Mouse (Mus musculus) R1 (cell line): ENCODE measurements at regions not wholly inside any gene's neighbourhood (a gene's known extent, or its start where the extent isn't known, plus 50 kb on each side); places are given as distances from the start of the nearest gene placed in this dataset.

Source experiments
- DNase-seq: peaks from one replicate; pipeline ENCODE4 v3.0.0-alpha.2; 2018; ENCODE audit warnings: low read depth, low spot score

GRCm38 (mm10) chr1:71472691-71473090 is 58.0 kb upstream of the Abca12 start:
- DNase-seq: no peak

DNA sequence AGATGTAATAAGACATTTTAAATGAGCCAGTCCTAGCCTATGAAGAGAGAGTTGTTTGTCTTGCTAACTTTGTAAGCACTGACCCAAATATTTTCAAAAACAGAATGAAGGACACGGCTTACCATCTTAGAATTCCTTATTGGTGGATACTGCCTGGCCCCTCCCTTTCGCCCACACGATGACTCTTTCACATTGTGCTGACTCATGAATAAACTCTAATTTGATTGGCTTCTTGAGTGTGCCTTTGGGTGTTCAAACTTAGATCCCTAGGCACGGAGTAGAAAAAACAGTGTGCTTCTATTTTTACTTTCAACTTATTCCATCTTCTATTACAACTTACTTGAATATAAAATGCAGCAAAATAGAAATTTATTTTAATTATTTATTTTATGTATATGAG is 68.4 kb upstream of the Abca12 start:
- DNase-seq: no peak

- no peak for DNase-seq
Observed at GRCm38 (mm10) chr1:71494576-71494975, 62.4 kb upstream of the Atic start.

GRCm38 (mm10) chr1:71505898-71506297 is 51.1 kb upstream of the Atic start:
- peak; percentile 31 for DNase-seq

- no peak for DNase-seq
Observed at GRCm38 (mm10) chr1:71506534-71506933, 50.4 kb upstream of the Atic start.
